Mouse (Mus musculus) kidney, adult 8-10 months (tissue): ENCODE data around the gene Gm42906.
A peak's percentile ranks its signal among the peaks of the same experiment; 100 is the strongest.

Source experiments
- DNase-seq, 2 experiments: peaks; one replicate each; pipeline ENCODE4 v3.0.0; 2022

Gm42906 gene

DNA sequence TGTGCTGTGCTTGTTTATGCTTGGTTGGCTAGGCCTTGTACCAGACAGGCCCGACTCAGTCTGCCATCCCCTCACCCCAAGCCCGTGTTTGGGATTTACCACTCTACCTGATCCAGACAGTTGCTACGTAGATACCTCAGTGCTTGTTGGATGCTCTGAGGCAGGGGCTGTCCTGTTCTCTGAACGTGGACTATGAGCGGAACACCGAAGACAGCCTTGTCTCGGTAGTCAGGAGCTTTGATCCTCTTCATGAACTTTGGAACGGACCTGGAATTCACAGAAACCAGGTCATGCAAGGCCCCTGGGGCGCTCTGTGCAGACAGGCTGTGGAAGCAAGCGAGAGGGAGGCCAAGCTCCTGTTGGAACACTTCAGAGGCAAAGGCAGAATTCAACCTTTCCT, 368.6 kb downstream of the Gm42906 start:
- peak; percentile 78 to 79 for DNase-seq

DNA sequence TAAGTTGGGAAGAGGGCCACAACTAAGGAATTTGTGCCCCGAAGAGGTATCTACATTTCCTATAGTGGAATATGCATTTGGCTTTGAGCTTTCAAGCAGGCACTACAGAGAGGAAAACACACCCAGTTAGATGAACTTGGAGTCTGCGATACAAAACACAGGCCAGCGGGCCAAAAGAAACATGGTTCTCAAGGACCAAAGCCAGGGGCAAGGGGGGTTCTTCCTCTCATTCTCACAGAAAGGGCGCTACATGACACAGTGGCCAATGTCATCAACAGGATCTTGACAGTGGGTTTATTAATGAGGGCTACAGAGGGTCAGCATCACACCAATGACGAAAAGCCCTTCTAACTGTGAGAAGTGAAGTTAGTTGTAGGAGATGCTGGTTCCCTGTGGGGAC, 370.2 kb downstream of the Gm42906 start:
- no peak for DNase-seq

- no peak for DNase-seq
These were observed 371.1 kb downstream of the Gm42906 start for GRCm38 (mm10) chr5:151056920-151057294.

DNA sequence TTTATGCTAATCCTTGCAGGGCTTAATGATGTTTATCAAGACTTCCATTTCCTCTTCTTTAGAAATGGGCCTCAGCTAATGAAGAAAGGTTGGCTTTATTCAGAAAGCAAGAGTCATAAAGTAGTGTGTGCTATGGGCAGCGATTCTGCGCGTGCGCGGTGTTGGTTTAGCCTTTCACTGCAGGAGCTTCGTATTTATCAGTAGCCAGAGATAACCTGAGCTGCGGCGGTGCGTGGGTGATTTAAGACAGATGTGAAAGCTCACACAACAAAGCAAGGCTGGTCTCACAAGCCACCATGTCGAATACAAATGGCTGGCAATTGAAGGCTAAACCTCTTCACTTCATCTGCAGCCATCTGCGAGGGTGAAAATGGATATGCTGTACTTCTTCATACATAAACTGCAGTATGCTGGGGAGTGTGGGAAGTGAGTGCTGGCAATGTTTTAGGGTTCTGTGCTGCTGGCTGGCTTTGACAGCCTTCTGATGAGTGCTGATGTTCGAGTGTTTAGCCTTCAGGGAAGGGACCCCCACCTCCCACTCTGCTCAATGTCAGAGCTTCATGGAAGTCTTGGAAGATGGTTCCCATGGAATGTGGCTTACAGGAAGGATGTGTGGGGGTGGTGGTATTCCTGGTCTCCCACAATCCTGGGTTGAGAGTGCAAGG, 371.6 kb downstream of the Gm42906 start:
- DNase-seq: no peak

GRCm38 (mm10) chr5:151055426-151056090, 372.4 kb downstream of the Gm42906 start:
- no peak for DNase-seq

DNA sequence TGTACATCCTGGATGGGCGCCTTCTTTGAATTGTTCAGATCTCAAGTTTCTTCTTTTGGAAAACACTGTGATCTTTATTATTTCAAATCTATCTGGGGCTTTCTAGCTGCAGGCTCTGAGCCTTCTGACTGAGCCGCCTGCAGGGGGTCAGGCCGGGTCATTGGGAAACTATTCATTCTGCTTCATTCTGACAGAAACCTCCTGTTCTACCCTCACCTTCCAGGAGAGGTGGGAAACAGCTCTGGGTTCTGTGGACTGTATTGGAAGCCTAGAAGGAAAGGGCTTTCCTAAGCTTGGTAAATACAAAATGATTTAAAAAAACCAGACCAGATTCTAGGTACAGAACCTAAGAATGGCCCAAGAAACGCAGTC, 373.2 kb downstream of the Gm42906 start:
- DNase-seq: no peak

- DNase-seq: no peak
These were observed 373.7 kb downstream of the Gm42906 start for GRCm38 (mm10) chr5:151054100-151054742.

- DNase-seq: no peak
These were observed 374.8 kb downstream of the Gm42906 start for GRCm38 (mm10) chr5:151053190-151053589.

- DNase-seq: no peak
These were observed 375.6 kb downstream of the Gm42906 start for GRCm38 (mm10) chr5:151052331-151052730.

DNA sequence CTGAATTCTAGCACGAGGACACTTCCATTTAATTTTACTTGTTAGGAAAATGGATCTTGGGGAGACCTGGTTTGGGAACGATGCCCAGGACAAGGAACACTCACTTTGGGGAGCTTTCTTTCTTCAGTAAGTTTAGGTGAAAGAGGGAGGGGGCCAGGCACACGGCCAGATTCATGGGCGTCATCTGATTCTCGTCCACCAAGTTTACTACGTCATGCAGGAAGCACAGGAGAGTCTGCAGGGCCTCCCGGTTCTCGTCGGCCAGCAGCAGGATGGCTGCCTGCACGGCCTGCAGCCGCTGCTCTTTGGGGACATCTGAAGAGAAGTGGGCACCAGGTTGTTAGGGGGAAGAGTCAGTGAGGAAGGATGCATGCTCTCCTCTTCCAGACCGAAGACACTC, 380.5 kb downstream of the Gm42906 start:
- DNase-seq: no peak

GRCm38 (mm10) chr5:151046917-151047316, 381.0 kb downstream of the Gm42906 start:
- DNase-seq: peak in 1 of 2 experiments; percentile 30

DNA sequence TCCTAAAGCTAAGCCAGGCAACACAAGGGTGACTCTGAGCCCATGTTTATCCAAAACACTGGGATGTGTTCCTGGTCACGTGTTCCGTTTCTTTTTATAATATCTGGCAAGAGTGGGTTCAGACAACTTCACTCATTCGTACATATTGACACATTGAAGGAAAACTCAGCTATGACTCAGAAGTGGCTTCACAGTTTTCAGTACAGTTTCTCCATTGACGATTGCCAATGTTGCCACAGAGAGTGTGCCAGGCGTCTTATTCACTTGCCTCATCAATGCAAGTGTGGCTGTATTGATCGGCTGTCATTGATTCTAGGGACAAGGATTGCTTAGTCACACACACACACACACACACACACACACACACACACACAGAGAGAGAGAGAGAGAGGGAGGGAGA, 381.8 kb downstream of the Gm42906 start:
- DNase-seq: no peak

DNA sequence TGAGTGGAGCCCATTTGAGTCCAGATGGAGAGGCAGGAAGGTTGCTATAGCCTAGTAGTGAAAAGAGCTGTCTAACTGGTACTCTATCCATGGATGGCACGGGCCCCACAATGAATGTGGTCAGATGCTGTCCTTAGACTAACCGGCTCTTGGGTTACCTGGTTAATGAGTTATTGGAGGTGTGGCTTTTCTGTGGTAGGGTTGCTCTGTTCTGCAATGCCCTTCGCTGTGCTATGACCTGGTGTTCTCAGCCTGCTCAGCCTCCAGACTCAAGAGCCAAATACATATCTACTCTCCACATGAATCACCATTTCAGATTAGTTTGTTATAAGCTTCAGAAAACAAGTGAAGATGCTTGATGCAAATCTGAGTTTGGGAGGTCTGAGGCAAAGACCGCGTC, 385.1 kb downstream of the Gm42906 start:
- peak; percentile 74 to 83 for DNase-seq

GRCm38 (mm10) chr5:151037871-151038270, 390.1 kb downstream of the Gm42906 start:
- no peak for DNase-seq

- no peak for DNase-seq
These were observed 393.0 kb downstream of the Gm42906 start for GRCm38 (mm10) chr5:151034715-151035512.

GRCm38 (mm10) chr5:151028906-151029305, 399.1 kb downstream of the Gm42906 start:
- no peak for DNase-seq

DNA sequence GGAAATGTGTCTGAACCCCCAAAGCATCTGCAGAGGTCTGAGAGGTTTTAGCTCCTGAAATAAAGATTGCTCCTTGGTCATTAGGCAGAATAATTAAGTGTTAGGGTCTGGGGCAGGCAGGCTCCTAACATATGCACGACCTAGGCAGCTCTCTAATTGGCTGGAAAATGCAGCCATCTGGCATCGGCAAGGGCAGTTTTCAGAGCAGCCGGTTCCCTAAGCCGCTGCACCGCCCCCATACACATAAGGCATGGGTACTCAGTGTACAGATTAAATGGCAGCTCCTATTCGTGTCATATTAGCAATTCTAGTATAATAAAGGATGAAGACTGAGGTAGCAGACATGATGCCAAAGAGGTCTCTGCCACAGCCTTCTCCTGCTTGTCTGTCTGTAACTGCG, 400.8 kb downstream of the Gm42906 start:
- DNase-seq: no peak

GRCm38 (mm10) chr5:151026069-151026468, 401.9 kb downstream of the Gm42906 start:
- DNase-seq: no peak

DNA sequence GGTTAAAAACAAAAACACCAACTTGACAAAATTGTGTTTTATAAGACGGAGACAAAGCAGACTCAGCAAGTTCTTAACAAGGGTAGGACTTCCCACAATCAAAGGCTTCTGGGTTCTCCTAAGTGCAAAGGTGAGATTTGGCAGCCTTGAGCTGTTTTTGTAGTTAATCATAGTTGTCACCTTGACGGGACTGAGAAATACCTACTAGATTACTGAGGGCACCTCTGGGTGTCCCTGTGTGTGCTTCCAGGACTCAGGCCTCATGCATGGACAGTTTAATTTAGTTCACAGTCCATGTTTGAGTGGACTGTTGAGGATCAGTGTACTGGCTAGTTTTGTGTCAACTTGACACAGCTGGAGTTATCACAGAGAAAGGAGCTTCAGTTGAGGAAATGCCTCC, 403.5 kb downstream of the Gm42906 start:
- DNase-seq: peak; percentile 40 to 50

- no peak for DNase-seq
These were observed 404.5 kb downstream of the Gm42906 start for GRCm38 (mm10) chr5:151023461-151023860.

- no peak for DNase-seq
These were observed 405.0 kb downstream of the Gm42906 start for GRCm38 (mm10) chr5:151022939-151023338.

DNA sequence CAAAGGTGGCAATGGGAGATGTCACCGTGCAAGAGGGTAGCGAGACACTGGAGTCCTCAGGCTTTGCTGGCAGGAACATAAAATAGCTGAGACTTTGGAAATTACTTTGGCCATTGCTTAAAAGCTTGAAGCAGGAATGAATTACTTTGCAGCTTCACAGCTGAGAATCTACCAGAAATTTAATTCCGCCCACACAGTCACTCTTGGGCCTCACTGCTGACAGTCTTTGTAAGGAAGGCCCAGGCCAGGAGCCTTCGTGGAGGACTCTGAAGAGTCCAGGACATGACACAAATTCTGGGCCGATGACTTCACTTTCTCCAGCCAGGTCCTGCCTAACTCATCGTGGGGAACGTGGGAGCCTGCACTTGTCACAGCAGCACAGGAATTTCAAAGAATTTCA, 405.9 kb downstream of the Gm42906 start:
- no peak for DNase-seq

DNA sequence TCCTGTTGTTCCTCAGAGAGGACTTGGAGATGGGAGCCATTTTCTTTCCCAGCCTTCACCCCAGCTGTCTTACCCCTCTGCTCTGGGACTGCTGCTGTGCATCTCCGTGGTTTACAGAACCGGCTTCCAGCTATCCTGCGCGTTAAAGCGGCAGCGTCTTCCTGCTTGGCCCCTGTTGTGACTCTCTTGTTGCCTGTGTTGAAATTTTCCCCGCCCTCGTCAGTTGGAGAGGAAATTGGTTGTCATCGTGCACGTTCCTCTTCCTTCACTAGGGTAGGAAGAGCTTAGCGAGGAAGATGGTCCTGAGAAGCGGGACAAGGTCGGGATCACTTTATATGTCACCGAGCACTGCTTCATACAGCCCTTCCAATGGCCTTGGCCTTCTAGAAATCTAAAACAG, 407.1 kb downstream of the Gm42906 start:
- no peak for DNase-seq
